Mouse (Mus musculus) heart, adult 18-20 months (tissue): ENCODE measurements at regions not wholly inside any gene's neighbourhood (a gene's known extent, or its start where the extent isn't known, plus 50 kb on each side); places are given as distances from the start of the nearest gene placed in this dataset.
A peak's percentile ranks its signal among the peaks of the same experiment; 100 is the strongest.

Experiments used
- DNase-seq, 2 experiments: peaks; one replicate each; pipeline ENCODE4 v3.0.0; 2021 to 2022; ENCODE audit warnings: mixed read lengths in 1 of 2

GRCm38 (mm10) chr10:111881339-111882211 is 90.9 kb upstream of the Krr1 start:
- DNase-seq: no peak

- no peak for DNase-seq
These were observed 89.9 kb upstream of the Krr1 start for GRCm38 (mm10) chr10:111882521-111882920.

- no peak for DNase-seq
These were observed 87.8 kb upstream of the Krr1 start for GRCm38 (mm10) chr10:111884701-111885100.

- DNase-seq: no peak
These were observed 83.4 kb upstream of the Krr1 start for GRCm38 (mm10) chr10:111889111-111889510.

- no peak for DNase-seq
These were observed 79.0 kb upstream of the Krr1 start for GRCm38 (mm10) chr10:111893489-111893888.

- DNase-seq: peak in 1 of 2 experiments; percentile 79
These were observed 78.5 kb upstream of the Krr1 start for GRCm38 (mm10) chr10:111893941-111894340.

- no peak for DNase-seq
These were observed 75.1 kb upstream of the Krr1 start for GRCm38 (mm10) chr10:111897361-111897760.

GRCm38 (mm10) chr10:111900723-111901716 is 71.4 kb upstream of the Krr1 start:
- DNase-seq: no peak

GRCm38 (mm10) chr10:111903956-111904355 is 68.5 kb upstream of the Krr1 start:
- DNase-seq: no peak

- no peak for DNase-seq
These were observed 64.6 kb upstream of the Krr1 start for GRCm38 (mm10) chr10:111907836-111908235.

GRCm38 (mm10) chr10:111912561-111912960 is 59.9 kb upstream of the Krr1 start:
- peak; percentile 26 to 30 for DNase-seq

GRCm38 (mm10) chr10:111913066-111913785 is 59.2 kb upstream of the Krr1 start:
- DNase-seq: no peak

- DNase-seq: no peak
These were observed 58.2 kb upstream of the Krr1 start for GRCm38 (mm10) chr10:111914231-111914630.

GRCm38 (mm10) chr10:111918071-111918507 is 54.4 kb upstream of the Krr1 start:
- no peak for DNase-seq

GRCm38 (mm10) chr10:111919475-111919874 is 53.0 kb upstream of the Krr1 start:
- DNase-seq: no peak

- DNase-seq: peak; percentile 54 to 62
These were observed 51.0 kb upstream of the Krr1 start for GRCm38 (mm10) chr10:111921492-111921891.
